Mouse (Mus musculus) large intestine, adult 2 months (tissue): ENCODE results near the gene Hist2h2be. TPM values are rescaled to one million over a fixed set of nuclear protein-coding genes. Genes with fewer than 3 reads are reported as not detected.
A peak's percentile ranks its signal among the peaks of the same experiment; 100 is the strongest.
"Not testable (repeated sequence)": the region's sequence is repeated elsewhere in the genome, so short reads cannot be mapped to it uniquely, and the experiment has no call there.

ENCODE experiments used
- DNase-seq: peaks from one replicate; pipeline ENCODE4 v3.0.0-alpha.2; 2012; ENCODE audit warnings: low read depth, low spot score
- WGBS: fragments of 180-500 bp; shearing (Covaris S2); methylation state at CpG from one replicate; pipeline ENCODE4 v1.1.7; 2018; 5-methylcytosine and 5-hydroxymethylcytosine counted together
- polyA plus RNA-seq: library from polyadenylated mRNA; depleted of rRNA; stranded (reverse); fragments of >200 nt; gene quantifications from 2 replicates; pipeline ENCODE4 v1.2.3, GENCODE M21; 2012

Hist2h2be gene
- polyA plus RNA-seq, 1 experiment: 2.8 TPM

DNA sequence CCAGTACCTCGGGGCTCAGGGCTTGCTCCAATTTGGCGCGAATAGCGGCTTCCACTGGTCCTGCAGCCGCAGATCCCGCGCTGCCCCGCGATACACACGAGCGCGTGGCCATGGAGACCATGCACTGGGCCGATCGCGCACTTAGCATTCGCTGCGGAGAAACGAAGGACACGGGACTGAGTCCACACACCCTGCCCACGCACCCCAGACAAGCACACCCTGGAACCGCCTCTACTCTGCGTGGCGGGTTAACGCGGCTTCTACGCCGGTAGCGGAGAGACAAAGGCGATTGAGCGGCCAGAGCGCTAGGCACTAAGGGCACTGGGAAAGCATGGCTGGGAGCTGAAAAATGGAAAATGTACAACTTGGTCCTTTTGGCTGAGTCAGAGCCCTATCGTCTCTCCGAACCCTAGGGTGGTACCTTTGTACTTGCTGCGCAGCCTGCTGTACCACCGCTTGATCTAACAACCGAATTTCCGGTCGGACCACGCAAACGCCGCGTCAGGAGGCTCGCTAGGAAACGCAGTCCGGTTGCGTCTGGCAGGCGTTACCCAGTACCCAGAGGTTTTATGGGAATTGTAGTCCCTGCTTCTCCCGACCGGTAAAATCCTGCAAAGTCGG, 23.7 kb upstream of the Hist2h2be start:
- DNase-seq: peak; percentile 58
- WGBS: under 1% methylated on average over 50 of the region's 50 CpGs

- no peak for DNase-seq
- WGBS: 2% methylated on average over 6 of the region's 6 CpGs
These were observed 22.7 kb upstream of the Hist2h2be start for GRCm38 (mm10) chr3:96198181-96198580.

DNA sequence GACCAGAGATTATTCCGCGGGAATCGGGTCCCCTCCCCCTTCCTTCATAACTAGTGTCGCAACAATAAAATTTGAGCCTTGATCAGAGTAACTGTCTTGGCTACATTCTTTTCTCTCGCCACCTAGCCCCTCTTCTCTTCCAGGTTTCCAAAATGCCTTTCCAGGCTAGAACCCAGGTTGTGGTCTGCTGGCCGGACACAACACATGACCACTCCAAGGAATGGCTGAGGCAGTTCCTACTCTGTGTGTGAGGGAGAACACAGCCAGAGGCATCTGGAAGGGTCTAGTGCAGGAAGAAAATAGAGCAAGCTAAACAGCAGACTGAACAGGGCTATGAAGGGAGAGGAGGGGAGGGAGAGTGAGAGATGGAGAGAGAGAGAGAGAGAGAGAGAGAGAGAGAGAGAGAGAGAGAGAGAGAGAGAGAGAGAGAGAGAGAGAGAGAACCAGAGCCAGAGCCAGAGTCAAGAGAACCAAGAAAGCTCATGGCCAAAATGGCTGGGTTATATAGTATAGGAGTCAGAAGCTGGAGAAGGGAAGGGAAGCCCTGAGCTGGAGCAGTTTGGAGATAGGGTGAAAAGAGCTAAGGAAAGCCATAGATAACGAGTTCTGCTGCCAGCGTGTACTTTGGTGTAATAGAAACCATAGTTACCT, 22.2 kb upstream of the Hist2h2be start:
- not testable (repeated sequence) for DNase-seq
- WGBS: 29% methylated on average over 8 of the region's 8 CpGs

- DNase-seq: no peak
- WGBS: 80% methylated on average over 2 of the region's 2 CpGs
These were observed 21.2 kb upstream of the Hist2h2be start for GRCm38 (mm10) chr3:96199731-96200130.

- 50% methylated on average over 3 of the region's 3 CpGs for WGBS
- no peak for DNase-seq
These were observed 13.1 kb upstream of the Hist2h2be start for GRCm38 (mm10) chr3:96207819-96208218.

DNA sequence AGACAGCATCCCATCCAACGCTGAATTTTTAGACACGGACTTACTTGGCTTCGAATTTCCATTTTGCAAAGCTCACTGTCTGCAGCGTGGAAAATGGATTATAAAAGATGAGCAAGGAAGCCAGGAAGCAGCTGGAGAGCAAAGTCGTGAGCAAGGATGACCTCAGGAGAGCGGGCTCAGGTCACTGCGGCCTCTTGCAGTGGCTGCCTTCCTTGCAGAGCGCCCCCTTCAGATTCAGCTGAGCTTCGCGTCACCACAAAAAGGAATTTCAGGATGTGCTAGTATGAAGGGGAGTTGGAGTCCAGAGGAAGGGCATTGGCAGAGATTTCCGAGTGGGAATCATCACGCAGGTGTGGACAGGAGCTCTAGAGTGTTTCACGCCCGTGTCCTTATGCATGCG, 11.7 kb upstream of the Hist2h2be start:
- no peak for DNase-seq
- WGBS: 40% methylated on average over 15 of the region's 15 CpGs

GRCm38 (mm10) chr3:96219191-96219641, 1.7 kb upstream of the Hist2h2be start:
- under 1% methylated on average over 12 of the region's 12 CpGs for WGBS
- no peak for DNase-seq

- WGBS: under 1% methylated on average over 37 of the region's 37 CpGs
- DNase-seq: peak; percentile 80
These were observed 1.2 kb upstream of the Hist2h2be start, which contains the start of the genes Bola1 and Hist2h2ab for GRCm38 (mm10) chr3:96219661-96220130. Gene Bola1 (minus strand): TSS chr3:96219709. Gene Hist2h2ab (plus strand): TSS chr3:96219865.

- under 1% methylated on average over 42 of the region's 47 CpGs for WGBS
- DNase-seq: not testable (repeated sequence)
These were observed 671 bp upstream of the Hist2h2be start for GRCm38 (mm10) chr3:96220131-96220764.

GRCm38 (mm10) chr3:96221640-96222038, 720 bp downstream of the Hist2h2be start:
- 10% methylated on average over 9 of the region's 9 CpGs for WGBS
- DNase-seq: no peak

DNA sequence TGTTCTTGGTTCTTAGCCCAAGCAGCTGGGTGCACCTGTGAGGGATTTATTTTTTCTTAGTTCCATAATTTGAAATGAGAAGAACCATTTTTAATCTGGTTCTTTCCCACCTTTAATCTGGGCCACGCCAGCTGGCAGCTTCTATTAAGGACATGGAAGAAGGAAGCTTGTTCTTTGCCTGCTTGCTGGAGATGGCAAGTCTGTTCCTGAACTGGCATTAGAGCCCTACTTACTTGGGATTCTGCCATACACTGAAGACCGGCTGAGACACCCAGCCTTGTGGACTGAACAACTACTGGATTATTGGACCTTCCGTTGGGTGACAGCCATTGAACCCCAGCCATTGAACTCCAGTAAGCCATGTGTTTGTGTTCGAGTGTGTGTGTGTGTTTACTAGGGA, 1.9 kb downstream of the Hist2h2be start:
- no peak for DNase-seq
- 76% methylated on average over 4 of the region's 4 CpGs for WGBS

DNA sequence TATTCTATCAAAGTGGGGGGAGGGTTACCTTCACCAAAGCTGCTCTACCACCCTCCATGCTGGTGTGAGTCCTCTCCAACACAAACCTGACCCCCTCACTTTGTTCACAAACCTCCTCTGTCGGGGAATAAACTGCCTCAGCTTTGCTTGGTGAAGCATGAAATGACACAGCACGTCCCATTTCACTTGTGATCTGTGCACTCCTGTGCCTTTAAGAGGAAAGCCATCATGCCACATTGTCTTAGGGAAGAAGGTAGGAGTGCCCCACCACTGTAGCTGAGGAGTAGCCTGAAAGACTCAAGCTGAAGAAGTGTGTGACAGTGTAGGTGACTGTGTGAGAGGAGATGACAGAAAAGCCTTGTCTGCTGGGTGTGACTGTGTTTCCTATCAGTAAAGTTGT, 4.5 kb downstream of the Hist2h2be start:
- WGBS: 28% methylated on average over 2 of the region's 2 CpGs
- no peak for DNase-seq

DNA sequence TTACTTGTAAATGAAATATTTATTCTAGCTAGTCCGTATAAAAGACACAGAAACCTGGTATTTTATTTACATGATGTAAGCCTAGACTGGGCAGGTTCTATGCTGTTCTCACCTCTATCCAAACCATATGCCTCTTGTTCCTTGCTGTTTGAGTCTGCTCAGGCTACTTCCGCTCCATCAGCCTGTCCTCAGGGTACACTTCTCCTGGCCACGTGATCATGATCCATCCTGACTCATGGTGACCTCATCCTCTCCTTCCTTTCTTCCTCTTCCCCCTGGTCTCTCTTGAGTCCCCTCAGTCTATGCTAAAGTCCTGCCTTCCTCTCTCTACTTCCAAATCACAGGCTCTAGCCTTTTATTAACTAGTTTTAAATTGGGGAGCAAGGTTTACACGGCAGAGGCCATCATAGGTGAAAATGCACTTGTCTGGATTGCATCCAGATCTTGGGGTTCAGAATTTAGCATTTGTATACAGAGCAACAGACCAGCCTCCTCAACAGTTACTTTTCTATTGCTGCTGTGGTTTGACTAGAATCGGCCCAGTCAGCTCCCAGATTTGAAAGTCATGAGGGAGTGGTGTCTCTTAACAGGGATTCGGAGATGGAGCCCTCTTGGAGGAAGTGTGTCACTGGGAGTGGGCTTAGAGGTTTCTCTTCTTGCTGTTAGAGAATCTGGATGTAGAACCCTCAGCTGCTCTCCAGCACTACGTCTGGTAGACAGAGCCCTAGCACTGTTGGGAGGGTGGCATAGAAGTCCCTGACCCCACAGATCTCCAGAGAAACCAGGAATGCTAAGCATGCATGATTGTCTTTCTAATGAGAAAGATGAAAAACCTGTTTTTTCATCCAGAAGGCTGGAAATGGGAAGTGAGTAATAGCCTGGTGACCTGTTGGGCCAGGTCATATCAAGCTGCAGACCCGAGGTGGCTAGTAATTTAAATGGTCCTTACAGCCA, 6.1 kb downstream of the Hist2h2be start:
- 65% methylated on average over 8 of the region's 8 CpGs for WGBS
- no peak for DNase-seq

DNA sequence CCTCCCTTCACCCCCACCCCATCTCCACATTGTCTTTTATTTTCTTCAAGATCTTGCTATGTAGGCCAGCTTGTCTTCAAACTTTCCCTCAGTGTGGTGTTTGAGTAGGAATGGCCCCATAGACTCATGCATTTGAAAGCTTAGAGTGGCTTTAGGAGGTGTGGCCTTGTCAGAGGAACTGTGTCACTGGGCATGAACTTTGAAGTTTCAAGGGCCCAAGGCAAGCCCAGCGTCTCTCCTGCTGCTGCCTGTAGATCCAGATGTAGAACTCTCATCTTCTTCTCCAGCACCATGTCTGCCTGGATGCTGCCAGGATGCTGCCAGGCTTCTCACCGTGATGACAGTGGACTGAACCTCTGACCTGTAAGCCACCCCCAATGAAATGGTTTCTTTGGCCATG, 7.9 kb downstream of the Hist2h2be start:
- no peak for DNase-seq
- 55% methylated on average over 2 of the region's 2 CpGs for WGBS

DNA sequence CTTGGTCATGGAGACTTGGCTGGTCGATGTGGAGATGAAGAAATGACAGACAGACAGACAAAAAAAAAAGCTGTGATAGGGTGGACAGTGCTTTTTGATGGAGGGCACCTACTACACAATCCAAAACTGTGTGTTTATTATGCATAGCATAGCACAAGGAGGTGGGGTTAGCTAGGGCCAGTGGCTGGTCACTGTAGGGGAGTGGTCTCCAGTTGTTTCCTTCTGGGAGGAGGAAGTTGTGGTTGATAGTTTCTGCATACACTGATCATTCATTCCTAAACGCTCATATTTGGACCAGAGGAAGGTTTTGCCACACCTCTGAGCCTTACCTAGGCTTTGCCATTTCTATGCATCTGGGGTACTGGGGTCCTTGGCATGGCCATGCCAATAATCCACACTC, 9.5 kb downstream of the Hist2h2be start:
- WGBS: 59% methylated on average over 2 of the region's 2 CpGs
- DNase-seq: no peak

DNA sequence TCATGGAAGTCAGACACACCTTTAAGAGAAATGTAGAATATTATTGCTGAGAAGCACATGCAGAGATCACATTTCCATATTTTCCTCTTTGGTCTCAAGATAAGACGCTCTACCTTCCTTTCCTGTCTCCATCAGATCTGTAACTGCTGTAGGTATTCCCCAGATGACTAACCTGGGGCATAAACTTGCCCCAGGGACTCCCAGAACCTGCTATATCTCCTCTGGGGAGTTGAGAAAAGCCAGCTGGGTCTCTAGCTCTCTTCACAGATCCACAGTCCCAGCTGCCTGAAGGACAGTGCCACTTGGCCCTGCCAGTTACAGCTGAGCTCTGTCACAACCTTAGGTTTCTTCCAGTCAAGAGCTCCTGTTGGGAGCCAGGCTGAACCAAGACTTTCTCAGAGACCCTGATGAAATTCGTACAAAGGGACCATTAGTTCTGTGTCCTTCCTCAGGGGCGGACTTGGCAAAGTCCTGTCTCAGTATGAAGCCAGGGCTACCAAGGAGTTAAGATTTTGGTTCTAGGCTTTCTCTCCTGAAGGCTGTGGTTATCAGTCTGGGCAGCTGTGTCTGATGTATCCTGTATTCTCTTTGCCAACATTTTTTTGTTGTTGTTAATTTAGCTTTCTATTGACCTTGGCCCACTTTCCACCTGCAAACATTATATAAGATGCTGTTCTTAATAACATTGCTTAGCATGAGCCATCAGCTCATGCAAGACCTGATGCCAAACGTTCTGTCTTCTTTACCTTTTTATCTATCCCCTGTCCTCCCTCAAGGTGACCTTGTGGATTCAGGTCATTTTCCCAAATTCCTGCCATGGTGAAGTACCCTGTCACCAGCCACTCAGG, 10.2 kb downstream of the Hist2h2be start:
- 71% methylated on average over 4 of the region's 4 CpGs for WGBS
- DNase-seq: no peak

DNA sequence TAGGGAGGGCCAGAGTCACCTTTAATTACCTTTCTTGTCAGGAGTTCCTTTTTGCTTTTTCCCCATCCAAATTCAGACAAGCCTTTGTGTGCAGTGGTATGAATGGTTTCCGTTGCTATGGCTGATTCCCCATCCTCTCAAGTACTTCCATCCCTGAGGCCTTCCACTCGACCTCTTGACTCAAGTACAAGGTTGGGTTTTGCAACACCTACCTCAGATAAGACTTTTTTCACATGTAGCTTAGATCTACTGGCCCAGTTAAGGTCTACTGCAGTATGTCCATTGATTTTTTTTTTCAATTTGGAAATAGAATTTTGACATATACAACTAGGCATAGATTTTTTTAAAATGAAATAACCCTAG, 10.8 kb downstream of the Hist2h2be start:
- 62% methylated on average over 2 of the region's 2 CpGs for WGBS

DNA sequence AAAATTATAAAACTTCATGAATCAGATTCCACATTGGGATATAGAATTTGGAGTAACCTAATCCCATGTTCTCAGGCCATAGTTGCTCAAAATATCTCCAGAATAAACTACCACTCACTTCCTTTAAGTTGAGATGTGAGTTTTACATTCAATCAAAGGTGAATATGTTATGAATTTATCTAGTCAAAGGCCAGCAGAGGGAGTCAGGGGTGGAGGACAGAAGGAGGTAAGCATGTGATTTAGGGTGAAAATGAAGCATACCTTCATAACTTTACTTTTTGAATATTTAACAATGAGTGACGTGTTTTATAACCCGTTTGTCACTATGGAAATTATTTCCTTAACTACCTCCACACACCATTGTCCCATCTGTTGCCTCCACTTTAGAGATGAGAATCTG, 14.0 kb downstream of the Hist2h2be start:
- 58% methylated on average over 2 of the region's 2 CpGs for WGBS
- DNase-seq: no peak

More for the DNA sequence above, 10.8 kb downstream of the Hist2h2be start:
- DNase-seq: no peak

- 64% methylated on average over 3 of the region's 3 CpGs for WGBS
- no peak for DNase-seq
These were observed 14.9 kb downstream of the Hist2h2be start for GRCm38 (mm10) chr3:96235836-96236235.
